Mouse (Mus musculus) E14TG2a.4 (cell line): ENCODE data around the gene Slc31a1.

Experiments used
- CTCF ChIP-seq: conservative IDR thresholded peaks from 2 replicates; pipeline ENCODE4 v1.5.1; 2014; ENCODE audit warnings: low read length
- NANOG ChIP-seq: IDR thresholded peaks from 2 replicates; pipeline ENCODE4 v1.6.1; 2014; ENCODE audit warnings: borderline replicate concordance, low read length, mixed read lengths

- TF ChIP-seq CTCF (no peak), NANOG (no peak)
Measured at GRCm38 (mm10) chr4:62429616-62430015, 69.1 kb downstream of the Slc31a1 start.
